Mouse (Mus musculus): ENCODE data around the gene Tenm4.

The Tenm4 gene

DNA sequence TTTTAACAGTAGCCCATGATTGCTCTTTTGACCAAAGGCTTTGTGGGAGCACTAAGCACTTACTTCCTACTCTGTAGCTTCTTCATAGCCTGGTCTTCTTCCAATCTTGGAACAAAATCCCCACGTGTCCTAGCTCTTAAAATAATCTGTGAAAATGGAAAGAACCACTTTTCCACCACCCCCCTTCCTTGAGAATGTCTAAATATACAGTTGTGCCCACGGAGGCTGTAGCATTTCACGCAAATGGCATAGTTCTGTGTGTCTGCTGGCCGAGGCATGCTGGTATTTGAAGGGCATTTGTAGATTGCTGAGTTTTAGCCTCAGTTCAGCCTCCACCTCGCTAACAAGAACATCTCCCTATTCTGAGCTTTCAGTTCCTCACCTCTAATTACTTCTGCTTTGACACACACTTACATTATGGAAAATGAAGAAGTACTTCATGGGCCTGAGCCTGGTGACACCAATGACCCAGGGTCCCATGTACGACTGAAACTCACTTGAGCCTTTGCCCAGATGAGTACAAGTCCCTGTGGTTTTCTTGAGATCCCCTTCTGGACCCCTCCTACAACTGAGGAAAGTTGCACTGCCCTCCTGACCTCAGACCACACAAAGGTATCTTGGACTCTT lies 306.1 kb downstream of the Tenm4 start:
- no peak for DNase-seq (ENCODE audit: low spot score)

DNA sequence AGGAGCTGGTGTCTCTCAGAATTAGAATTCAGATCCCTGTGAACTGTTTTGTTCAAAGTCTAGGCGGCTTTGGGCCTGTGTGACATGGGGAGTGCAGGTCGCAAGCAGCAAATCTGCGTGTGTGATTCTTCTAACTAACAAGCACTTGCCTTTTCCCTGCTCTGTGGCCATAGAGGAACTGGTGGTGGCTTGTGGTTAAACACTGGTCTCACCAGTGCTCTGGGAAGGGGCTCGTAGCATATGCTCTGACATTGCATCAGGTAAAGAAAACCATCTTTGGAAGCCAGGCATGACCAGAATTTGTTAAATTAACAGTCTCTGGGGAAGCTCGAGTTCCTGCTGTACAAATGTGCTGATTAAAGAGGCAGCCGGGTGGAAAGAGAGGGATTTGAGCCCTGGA lies 308.1 kb downstream of the Tenm4 start:
- no peak for DNase-seq (ENCODE audit: low spot score)

DNA sequence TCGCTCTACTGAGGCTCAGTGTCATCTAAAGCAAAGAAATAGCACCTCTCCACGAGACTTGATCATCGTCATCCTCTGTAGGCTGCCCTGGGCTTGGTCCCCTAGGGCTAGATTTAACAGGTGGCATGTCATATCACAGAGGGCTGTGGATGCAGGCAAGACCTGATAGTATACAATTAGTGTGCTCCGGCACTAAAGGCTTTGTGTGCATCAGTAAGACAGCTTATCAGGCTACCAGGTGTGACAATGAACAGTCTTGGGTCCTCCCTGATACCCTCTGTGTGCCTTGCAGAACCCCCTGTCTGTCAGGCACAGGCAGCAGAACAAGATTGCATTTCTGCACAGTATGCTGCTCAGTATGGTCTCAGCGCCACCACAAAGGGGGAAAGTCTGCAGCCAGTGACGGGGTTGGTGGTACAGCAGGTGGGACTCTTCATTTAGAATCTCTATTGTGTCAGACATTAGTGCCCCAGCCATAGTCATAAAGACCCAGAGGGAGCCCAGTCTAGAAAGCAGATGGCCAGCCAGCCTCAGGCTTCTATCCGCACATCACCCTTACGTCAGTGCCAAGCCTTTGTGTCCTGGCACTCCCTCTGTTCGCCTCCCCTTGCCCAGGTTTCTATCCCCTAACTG lies 309.4 kb downstream of the Tenm4 start:
- DNase-seq (ENCODE audit: low spot score) = no peak

DNA sequence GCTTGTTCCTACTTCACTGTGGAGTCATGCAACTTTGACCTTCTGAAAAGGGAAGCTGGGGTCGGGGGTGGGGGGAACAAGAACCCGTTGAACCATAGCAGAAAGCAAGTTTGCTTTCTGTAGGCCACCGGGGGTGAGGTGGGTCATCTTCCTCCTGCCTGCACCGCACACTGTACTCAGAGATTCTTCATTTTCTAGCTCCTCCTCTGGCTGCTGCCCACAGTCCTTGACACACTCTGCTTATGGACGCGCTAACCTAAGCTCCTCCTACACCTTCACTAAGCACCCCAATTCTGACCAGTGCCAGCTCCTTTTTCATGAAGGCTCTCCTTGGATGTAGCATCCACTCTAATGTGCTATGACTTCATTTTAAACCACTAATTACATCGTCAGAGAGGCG lies 311.9 kb downstream of the Tenm4 start:
- DNase-seq (ENCODE audit: low spot score) = no peak

DNA sequence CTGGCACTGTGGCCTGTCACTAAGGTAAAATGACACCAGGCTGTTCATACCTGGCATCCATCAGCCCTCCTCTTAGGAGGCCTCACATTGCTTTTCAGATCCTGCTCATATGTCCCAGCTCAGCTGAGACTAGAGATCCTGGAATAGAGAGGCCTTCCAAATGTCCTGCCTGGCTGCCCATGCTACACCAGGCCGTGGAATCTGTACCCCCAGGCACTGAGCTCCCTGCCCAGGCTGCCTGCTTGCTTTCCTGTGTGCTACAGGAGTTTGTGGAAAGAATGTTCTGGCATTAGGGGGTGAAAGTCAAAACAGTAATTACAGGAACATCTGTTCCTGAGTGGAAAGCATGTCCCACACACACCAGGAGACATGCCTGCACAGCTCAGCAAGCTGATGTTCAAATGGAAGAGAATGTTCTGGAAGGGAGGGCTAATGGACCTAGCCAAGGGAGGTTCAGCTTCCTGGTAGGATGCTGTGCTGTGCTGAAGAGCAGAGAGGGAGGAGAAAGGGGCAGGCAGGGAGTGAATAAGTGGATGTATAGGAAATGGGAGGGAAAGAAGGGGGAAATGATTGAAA lies 313.0 kb downstream of the Tenm4 start:
- no peak for DNase-seq (ENCODE audit: low spot score)

DNA sequence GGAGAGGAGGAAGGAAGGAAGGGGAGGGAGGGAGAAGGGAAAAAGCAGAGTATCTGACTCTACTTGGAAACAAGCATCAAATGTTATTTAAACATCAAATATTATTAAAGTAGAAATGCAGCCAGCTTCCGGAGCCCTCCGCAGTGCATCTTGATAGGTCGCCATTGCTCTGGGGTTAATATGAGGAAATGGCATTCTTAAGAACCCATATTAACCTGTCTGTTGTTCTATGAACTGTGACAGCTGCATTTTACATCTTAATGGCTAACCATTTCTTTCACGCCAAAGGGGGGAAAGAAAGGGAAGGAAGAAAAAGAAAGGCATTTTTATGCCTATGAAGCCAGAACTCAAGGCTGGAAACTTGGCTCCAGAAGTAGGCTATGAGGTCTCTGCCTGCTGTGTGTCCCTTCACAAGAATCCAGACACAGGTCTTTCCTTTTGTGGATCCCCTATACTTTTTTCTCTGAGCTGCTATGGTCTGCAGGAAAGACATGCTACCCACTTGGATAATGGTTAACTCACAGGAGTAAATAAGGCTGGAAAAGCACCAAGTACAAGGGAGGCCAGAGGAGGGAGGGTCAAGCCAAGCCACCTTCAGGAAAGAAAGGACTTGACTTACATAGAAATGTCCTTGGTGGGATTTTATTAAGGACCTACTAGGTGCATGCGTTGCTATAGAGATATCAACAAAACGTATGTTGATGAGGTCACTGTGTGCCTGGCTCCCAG lies 318.5 kb downstream of the Tenm4 start:
- no peak for DNase-seq (ENCODE audit: low spot score)

DNA sequence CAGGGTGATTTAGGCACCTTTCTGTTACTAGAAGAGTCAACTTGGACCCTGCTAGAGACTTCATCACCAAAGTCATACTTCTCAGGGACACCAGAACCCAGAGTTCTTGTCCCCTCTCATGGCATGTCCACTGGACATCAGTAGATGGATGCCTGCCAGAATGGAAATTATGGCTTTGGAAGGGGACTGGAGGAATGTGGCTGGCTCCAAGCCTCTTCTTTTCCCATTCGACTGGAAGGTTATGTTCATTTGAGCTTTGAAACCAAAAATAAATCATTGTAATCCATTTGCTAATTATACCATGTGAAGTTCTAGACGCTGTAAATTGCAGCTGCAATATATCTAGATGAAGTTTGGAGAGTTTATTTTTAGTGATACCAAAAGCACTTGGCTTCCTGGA lies 320.9 kb downstream of the Tenm4 start:
- no peak for DNase-seq (ENCODE audit: low spot score)

DNA sequence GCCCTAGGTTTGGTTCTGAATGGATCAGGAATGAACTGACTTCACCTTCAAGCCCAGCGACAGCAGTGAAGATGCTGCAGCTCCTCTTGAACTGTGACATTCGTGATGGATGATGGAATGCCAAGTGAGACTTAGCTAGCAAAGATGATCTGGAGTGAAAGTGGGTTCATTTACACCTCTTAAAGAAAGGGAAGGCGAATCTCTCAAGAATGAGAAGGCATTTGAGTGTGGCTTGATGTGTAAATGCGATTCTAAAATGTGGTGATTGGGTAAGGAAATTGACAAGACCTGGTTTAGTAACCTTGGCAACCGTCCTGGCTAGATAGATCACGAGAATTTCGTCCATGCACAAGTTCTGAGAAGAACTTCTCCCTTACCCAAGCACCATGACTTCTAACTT lies 321.6 kb downstream of the Tenm4 start:
- DNase-seq (ENCODE audit: low spot score) = no peak

DNA sequence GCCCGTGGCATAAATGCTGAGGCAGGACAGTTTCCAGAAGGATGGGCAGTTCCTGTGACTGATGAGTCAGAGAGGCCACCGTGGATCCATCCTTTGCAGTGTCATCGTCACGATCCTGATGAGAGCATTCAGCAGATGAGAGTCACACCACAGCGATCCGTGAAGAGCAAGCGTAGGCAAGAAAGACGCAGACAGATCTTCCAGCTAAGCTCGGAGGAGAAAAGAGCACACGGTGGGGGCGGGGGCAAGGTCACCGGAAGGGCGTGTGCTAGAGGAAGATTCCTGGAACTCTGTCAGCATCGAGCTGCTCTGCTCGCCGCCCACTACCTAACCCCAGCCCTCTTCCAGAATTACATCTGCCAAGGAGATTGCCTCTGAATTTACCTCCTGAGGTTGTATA lies 323.0 kb downstream of the Tenm4 start:
- DNase-seq (ENCODE audit: low spot score) = no peak

DNA sequence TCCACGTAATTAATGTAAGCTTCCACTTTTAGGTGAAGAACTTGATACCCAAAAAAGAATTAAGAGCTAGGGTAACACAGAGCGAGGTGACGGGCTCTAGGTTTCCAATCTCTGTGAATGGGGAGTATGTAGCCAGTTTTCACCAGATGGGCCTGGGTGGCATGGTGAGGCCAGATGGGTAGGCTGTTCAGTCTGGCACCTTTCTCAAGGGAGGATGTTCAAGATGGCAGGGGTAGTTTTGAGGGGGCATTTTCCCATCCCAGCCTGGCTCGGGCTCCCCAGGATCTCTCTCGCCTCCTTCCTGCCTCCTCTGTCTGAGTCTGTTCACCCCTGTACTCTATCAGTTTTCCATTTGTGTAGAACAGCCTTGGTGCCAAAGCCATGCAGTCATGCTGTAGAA lies 329.1 kb downstream of the Tenm4 start:
- no peak for DNase-seq (ENCODE audit: low spot score)

DNA sequence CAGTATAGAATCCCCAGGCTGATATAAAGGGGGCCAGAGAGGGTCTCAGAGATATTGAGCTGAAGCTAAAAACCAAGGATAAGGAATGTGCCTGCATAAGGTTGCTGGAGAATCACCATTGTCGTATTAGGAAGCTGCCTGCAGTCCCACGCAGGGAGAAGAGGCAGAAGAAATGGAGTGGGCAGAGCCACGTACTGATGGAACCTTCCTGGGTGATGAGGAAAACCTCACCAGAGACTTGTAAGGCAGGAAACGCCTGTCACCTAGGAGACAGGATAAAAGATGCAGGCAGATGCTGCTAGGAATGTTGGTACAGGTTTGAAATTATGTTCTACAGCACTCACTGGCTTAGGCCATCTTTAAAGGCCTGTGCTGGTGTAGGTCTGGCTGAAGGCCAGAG lies 329.8 kb downstream of the Tenm4 start:
- DNase-seq (ENCODE audit: low spot score) = no peak

DNA sequence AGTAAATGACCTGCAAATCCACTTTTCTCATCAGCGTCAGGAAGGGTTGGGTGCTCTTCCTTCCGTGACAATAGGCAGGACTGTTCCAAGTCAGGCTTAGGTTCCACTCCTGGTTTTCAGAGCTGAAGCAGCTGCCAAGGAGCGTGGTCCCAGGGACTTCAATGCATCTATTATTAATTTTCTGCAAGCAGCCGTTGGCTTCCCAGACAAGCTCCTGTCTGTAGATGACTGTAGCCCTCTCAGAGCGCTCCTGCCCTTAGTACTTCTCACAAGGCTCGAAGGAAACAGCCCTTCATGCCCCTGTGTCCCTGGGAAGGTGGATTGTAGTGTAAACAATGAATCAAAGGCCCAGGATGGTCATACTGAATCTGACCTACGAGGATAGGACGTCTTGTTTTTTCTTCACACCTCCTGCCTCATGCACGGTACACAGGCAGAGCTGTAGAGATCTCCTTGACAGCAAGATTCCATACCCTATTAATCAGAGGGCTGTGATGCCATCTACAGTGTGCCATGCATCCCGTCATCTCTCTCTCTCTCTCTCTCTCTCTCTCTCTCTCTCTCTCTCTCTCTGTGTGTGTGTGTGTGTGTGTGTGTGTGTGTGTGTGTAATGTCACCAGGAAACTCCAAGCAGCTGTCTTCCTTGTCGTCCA lies 331.4 kb downstream of the Tenm4 start:
- DNase-seq (ENCODE audit: low spot score) = no peak

DNA sequence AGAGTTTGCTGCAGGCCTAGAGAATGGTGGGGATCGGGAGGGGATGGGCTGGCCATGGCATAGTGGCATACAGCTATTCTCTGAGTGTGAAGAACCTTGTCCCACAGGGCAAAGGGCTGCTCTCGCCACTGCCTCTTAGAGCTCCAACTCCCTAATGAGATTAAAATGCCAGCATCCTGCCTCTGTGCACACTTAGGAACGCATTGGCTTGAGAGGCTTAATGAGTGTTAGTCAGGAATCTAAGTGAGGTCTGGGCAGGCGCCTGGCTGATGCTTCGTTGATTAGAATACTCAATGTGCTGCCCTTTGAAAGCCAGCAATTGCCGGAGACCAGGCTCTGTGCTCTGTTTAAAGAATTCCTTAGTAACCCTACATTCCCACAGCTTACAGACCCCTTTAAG lies 334.5 kb downstream of the Tenm4 start:
- no peak for DNase-seq (ENCODE audit: low spot score)

DNA sequence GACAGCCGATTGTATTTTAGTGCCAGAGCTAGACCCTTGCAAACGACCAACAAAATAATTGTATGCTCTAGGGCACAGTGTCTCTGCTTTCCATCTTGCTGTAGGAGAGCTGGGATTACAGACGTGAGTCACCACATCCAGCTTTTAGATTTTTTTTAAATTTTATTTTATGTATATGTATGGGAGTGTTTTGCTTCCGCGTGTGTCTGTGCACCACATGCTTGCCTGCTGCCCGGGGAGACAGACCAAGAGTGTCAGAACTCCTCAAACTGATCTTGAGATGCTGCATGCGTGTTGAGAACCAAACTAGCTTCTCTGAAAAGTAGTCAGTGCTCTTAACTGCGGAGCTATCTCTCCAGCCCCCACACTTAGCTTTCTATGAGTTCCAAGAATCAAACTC lies 336.0 kb downstream of the Tenm4 start:
- no peak for DNase-seq (ENCODE audit: low spot score)

DNA sequence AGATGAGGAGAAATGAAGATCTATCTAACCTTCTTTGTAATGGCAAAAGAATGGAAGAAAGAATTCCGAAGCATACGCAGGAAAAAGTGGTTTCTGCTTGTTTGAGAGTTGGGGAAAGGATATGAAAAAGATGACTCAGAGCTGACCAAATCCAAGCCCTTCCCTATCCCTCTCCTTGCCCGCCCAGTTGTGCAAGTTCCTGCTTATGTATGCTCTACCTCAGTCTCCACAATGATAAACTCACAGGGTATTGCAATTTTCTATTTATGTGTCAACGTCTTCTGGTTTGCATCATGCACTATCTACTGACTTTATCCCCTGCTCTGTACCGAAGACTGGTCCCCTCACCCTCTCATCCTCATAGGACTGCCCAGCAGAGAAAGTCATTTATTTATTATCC lies 339.4 kb downstream of the Tenm4 start:
- no peak for DNase-seq (ENCODE audit: low spot score)

DNA sequence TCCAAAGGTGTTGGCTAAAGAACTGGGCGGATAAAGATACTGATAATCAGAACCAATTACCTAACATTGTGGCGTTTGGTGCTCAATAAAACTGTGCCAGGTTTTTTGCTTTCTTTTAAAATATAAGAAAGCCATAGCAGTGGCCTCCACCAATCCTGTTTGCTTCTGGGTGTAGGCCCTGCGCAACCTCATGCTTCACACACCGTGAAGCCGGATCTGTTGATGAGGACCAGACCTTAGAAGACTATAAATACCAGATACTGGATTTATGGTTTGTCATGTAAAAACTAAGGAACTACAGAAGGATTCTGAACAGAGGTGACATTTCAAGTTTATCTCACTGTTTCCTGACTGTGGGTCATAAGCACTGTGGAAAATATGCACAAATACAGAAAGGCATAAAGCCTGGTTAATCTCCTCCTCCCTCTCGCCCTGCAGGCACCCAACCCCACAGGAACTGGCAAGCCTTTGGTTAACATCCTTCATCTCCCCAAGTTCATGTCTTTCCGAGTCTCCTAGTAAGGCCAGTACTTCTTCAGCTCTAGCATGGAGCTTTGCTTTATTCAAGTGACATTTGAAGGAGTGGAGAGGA lies 340.1 kb downstream of the Tenm4 start:
- DNase-seq (ENCODE audit: low spot score) = no peak

DNA sequence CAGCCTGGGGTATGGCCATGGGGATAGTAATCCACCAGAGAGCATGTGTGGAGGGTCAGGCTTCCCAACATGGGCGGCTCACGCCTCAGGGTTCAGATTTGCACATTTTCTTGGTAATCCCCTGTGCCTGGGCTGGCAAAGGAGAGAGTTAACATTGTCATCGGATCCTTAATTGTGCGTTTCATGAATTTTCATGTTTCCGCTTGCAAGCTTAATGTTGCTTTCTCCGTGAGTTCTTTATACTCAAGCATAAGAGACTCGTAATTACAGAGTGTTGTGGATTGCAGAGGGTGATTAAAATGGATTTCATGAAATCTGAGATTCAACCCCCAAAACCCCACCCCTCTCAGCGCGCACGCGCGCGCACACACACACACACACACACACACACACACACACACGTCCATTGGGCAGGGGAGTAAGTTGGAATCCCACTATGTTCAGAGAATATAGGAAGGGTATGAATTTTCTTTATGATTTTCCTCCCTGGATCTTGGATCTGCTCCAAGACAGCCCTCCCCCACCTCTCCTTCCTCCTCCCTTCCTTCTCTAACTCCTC lies 341.0 kb downstream of the Tenm4 start:
- DNase-seq (ENCODE audit: low spot score) = no peak

DNA sequence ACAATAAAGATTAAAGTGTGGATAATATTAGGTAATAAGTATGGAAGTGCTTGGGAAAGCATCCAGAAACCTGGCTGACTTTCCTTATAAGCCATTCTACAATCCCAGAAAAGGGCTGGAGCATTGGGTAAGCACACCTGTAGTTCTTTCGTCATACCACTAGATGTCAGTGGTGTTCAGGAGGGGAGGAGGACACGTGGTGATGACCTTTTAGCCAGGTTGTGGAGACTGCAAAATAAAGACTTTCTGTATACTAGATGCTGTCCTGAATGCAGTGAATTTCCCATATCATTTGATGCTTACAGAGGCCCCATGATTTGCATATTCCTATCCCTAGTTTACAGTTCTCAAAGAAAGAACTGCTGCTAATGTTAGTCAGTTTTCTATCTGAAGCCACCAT lies 348.2 kb downstream of the Tenm4 start:
- DNase-seq (ENCODE audit: low spot score) = peak; percentile 27

DNA sequence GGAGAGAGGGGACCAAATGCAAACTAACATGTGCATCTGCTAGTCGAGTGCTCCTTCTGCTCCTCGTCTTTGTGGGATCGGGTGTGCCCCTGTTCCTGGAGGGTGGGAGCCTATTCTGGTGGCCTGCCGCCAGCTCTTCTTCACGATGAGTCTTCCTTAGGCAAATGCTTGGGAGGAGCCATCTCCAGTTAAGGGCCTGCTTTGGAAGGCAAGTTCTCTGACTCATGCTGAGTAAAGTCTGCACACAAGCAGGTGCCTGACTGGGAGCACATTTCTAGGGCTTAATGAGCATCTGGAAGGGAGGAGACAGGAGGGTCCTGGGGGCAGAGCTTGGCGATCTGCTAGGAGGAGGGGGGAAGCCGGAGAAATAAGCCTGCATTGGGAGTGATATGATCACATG lies 350.9 kb downstream of the Tenm4 start:
- no peak for DNase-seq (ENCODE audit: low spot score)

DNA sequence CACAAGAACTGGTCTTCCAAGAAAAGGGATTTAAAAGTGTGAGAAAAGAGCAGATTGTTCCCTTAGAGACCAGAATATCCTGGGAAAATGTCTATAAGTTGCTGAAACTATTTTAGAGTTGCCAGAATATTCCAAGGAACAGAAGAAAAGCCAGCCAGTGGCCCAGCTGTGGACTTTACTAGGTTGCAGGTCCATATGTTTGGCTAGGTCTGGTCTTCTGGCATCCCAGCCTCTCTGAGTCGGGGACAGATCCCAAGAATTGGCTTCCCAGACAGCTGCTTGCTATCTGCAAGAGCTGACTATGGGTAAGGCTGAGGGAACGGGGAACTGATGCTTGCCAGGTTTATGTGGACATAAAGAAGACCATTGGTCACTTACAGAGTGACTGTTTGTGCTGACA lies 352.6 kb downstream of the Tenm4 start:
- DNase-seq (ENCODE audit: low spot score) = no peak

DNA sequence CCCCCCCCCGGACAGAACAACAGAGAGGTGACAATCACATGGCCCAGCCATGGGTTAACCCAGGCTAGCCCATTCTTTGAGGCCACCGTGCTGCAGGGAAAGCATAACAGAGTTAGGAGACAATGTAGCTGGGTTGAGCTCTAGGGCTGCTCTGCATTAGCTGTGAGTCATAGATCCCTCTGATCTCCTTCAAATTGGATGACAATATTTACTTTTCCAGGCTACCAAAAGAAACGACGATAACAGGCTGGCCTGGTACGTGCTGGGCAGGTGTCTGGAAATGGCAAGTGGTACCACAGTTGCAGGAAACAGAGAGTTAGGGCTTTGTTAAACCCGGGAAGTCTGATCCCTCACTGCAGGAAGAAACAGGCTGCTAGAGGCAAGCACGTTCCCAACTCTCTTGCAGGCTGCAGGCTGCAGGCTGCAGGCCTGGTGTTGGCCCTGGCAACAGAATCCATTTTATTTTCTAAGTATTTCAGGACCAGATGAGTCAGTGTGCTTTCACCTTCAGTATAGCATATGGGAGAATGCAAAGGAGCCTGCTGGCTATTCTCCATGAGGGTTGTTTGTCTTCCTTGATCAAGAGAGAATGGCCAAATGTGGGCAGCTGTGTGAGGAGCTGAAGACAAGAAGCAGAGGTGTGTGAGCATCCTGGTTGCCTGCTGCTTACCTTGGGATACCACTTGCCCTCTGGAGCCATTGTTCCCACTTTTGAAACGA lies 353.6 kb downstream of the Tenm4 start:
- no peak for DNase-seq (ENCODE audit: low spot score)

Measured in ovary, postnatal 14 days (tissue).